In the genomic region with DNA sequence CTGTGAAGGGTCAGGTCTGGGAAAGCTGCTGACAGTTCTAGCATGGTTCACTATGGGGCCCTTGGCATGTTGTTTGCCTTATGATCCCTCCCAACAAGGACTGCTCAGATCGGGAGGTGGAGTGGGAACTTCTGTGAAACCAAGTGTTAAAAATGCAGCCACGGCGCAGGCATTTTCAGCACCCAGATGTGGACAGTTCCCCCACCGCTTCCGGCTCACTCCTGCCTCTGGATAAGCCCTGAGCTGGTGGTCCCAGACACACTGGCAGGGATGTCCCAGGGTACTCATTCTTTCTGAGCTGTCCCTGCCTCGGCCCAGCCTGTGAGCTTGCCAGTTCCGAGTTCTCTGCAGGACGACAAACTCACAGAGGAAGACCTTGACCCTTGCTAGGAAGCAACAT, we compare ENCODE assay signal across 17 mouse cellular contexts. TPM values are rescaled to one million over a fixed set of nuclear protein-coding genes. Genes with fewer than 3 reads are reported as not detected.
DNase-seq lines count a peak whose midpoint lies in the region; ATAC-seq and TF ChIP-seq lines count a peak whose summit lies in the region.
"Had no signal": no experiment of that assay in that cellular context is flagged by ENCODE, and none has a peak within 500 bp of the region (broad histone marks: within the 10 kb centered on the region; RNA-seq: fewer than 3 reads in every experiment).

No protein-coding gene starts in this region.

- H3K36me3 ChIP-seq in hindbrain, embryonic 11.5 days (ENCODE audit: control insufficient read depth, insufficient read depth, low read length) = no peaks in the 10 kb centered on the region
- no peaks in the 10 kb centered on the region for H3K36me3 ChIP-seq in hindbrain, embryonic 16.5 days (ENCODE audit: control insufficient read depth, insufficient read depth, low read length)
- no peaks in the 10 kb centered on the region for H3K36me3 ChIP-seq in thymus, adult 2 months (ENCODE audit: control insufficient read depth, insufficient read depth, low read length)
- no peaks in the 10 kb centered on the region for H3K36me3 ChIP-seq in limb, embryonic 11.5 days (ENCODE audit: control insufficient read depth, insufficient read depth, low read length)
- H3K36me3 ChIP-seq: embryonic facial prominence, embryonic 15.5 days; limb, embryonic 12.5 days; lung, embryonic 15.5 days had no signal

- H3K4me1 ChIP-seq in hindbrain, embryonic 11.5 days (replicated peaks; ENCODE audit: control insufficient read depth, insufficient read depth, low read length) = no peaks in the 10 kb centered on the region
- no peaks in the 10 kb centered on the region; the same call in 1 of the 2 replicates for H3K4me1 ChIP-seq in hindbrain, embryonic 16.5 days (ENCODE audit: control insufficient read depth, insufficient read depth, low read depth, low read length)
- H3K4me1 ChIP-seq in thymus, adult 2 months (replicated peaks; ENCODE audit: control insufficient read depth, insufficient read depth, low read length) = no peaks in the 10 kb centered on the region
- no peaks in the 10 kb centered on the region for H3K4me1 ChIP-seq in limb, embryonic 11.5 days (ENCODE audit: control insufficient read depth, insufficient read depth, low read length)
- H3K4me1 ChIP-seq in cerebellum, adult 2 months (ENCODE audit: control insufficient read depth, insufficient read depth, low read length) = no peaks in the 10 kb centered on the region; the same call in 1 of the 2 replicates
- H3K4me1 ChIP-seq: embryonic facial prominence, embryonic 15.5 days; limb, embryonic 12.5 days; lung, embryonic 15.5 days had no signal

- no peak overlapping the region for H3K27ac ChIP-seq in hindbrain, embryonic 11.5 days (ENCODE audit: low read depth, low read length)
- no peak overlapping the region for H3K27ac ChIP-seq in hindbrain, embryonic 16.5 days (ENCODE audit: low read depth, low read length)
- no peak overlapping the region for H3K27ac ChIP-seq in thymus, adult 2 months (ENCODE audit: control insufficient read depth, insufficient read depth, low read length)
- H3K27ac ChIP-seq in limb, embryonic 11.5 days (replicated peaks; ENCODE audit: low read depth, low read length) = no peak overlapping the region
- no peak overlapping the region for H3K27ac ChIP-seq in cerebellum, adult 2 months (ENCODE audit: insufficient read depth, low read length)
- H3K27ac ChIP-seq: embryonic facial prominence, embryonic 15.5 days; limb, embryonic 12.5 days; lung, embryonic 15.5 days had no signal

- DNase-seq in hindbrain, embryonic 11.5 days (ENCODE audit: low spot score) = peak; percentile 59
- peak; percentile 45 for DNase-seq in thymus, postnatal 4 days
- DNase-seq in thymus, adult 2 months = no peak
- DNase-seq in limb, embryonic 11.5 days (ENCODE audit: low spot score) = peak; percentile 78
- DNase-seq in cerebellum, adult 2 months = no peak
- no peak for DNase-seq in frontal cortex, postnatal 14 days (ENCODE audit: low spot score in 2 of 2)
- DNase-seq: cerebellum, adult 9-10 months; kidney, adult 8-10 months; layer of hippocampus, adult 9-11 months; thymus, postnatal 14 days had no signal

- H3K4me2 ChIP-seq in hindbrain, embryonic 11.5 days (replicated peaks; ENCODE audit: low read depth, low read length) = no peak overlapping the region
- no peak overlapping the region for H3K4me2 ChIP-seq in hindbrain, embryonic 16.5 days (ENCODE audit: low read length)
- no peak overlapping the region for H3K4me2 ChIP-seq in limb, embryonic 11.5 days (ENCODE audit: low read depth, severe bottlenecking)
- H3K4me2 ChIP-seq: embryonic facial prominence, embryonic 15.5 days; limb, embryonic 12.5 days; lung, embryonic 15.5 days had no signal

- H3K9me3 ChIP-seq in hindbrain, embryonic 11.5 days (ENCODE audit: control insufficient read depth, low read length) = no peaks in the 10 kb centered on the region
- no peaks in the 10 kb centered on the region for H3K9me3 ChIP-seq in hindbrain, embryonic 16.5 days (ENCODE audit: control insufficient read depth, low read length)
- no peaks in the 10 kb centered on the region for H3K9me3 ChIP-seq in limb, embryonic 11.5 days (ENCODE audit: control insufficient read depth, low read length)
- H3K9me3 ChIP-seq: embryonic facial prominence, embryonic 15.5 days; limb, embryonic 12.5 days; lung, embryonic 15.5 days had no signal

- no peak for TF ChIP-seq POLR2A in thymus, adult 2 months (IDR thresholded peaks at IDR 0.05; ENCODE audit: control insufficient read depth, extremely low read depth, insufficient read depth, low read length, poor library complexity)
- no peak for TF ChIP-seq POLR2A in cerebellum, adult 2 months (IDR thresholded peaks at IDR 0.05; ENCODE audit: borderline replicate concordance, insufficient read depth, low read length)

- ATAC-seq in hindbrain, embryonic 11.5 days (ENCODE audit: low FRiP score) = no peak
- ATAC-seq in hindbrain, embryonic 16.5 days = no peak
- ATAC-seq in limb, embryonic 11.5 days (ENCODE audit: insufficient number of reproducible peaks, low FRiP score, low TSS enrichment, low read depth) = no peak
- no peak for ATAC-seq in cerebellum, adult (ENCODE audit: insufficient number of reproducible peaks, low FRiP score, low TSS enrichment)
- ATAC-seq: CD4-positive, CD25-positive, alpha-beta regulatory T cell, adult 4 months; midbrain, embryonic 16.5 days had no signal

- no peak overlapping the region for H3K9ac ChIP-seq in hindbrain, embryonic 11.5 days (ENCODE audit: low read depth, low read length)
- no peak overlapping the region for H3K9ac ChIP-seq in hindbrain, embryonic 16.5 days (ENCODE audit: low read depth, low read length)
- no peak overlapping the region for H3K9ac ChIP-seq in limb, embryonic 11.5 days (ENCODE audit: low read length)
- H3K9ac ChIP-seq: embryonic facial prominence, embryonic 15.5 days; limb, embryonic 12.5 days; lung, embryonic 15.5 days had no signal

- whole genome bisulfite sequencing in hindbrain, embryonic 11.5 days = 10% methylated on average over 8 of the region's 8 CpGs
- 9% methylated on average over 8 of the region's 8 CpGs for WGBS in hindbrain, embryonic 16.5 days
- 31% methylated on average over 8 of the region's 8 CpGs for WGBS in thymus, adult 2 months
- 16% methylated on average over 8 of the region's 8 CpGs for WGBS in limb, embryonic 11.5 days
- WGBS in cerebellum, adult 2 months = 43% methylated on average over 8 of the region's 8 CpGs

- H3K4me3 ChIP-seq in hindbrain, embryonic 11.5 days (ENCODE audit: low read depth, low read length) = no peak overlapping the region
- no peak overlapping the region for H3K4me3 ChIP-seq in hindbrain, embryonic 16.5 days (ENCODE audit: low read length)
- no peak overlapping the region for H3K4me3 ChIP-seq in thymus, adult 2 months (ENCODE audit: control insufficient read depth, insufficient read depth, low read length)
- H3K4me3 ChIP-seq in limb, embryonic 11.5 days (ENCODE audit: low read depth, low read length) = no peak overlapping the region
- H3K4me3 ChIP-seq in cerebellum, adult 2 months (replicated peaks; ENCODE audit: insufficient read depth, low read depth, low read length) = no peak overlapping the region
- H3K4me3 ChIP-seq: embryonic facial prominence, embryonic 15.5 days; limb, embryonic 12.5 days; lung, embryonic 15.5 days had no signal

- no peak for TF ChIP-seq CTCF in thymus, adult 2 months (IDR thresholded peaks at IDR 0.05; ENCODE audit: borderline replicate concordance, control insufficient read depth, extremely low read depth, insufficient read depth, low read length, poor library complexity)
- TF ChIP-seq CTCF in cerebellum, adult 2 months (IDR thresholded peaks at IDR 0.05; ENCODE audit: borderline replicate concordance, insufficient read depth, low read depth, low read length) = no peak

- no peaks in the 10 kb centered on the region for H3K27me3 ChIP-seq in hindbrain, embryonic 11.5 days (ENCODE audit: control insufficient read depth, insufficient read depth, low read length)
- no peaks in the 10 kb centered on the region for H3K27me3 ChIP-seq in hindbrain, embryonic 16.5 days (replicated peaks; ENCODE audit: control insufficient read depth, insufficient read depth, low read length)
- no peaks in the 10 kb centered on the region for H3K27me3 ChIP-seq in thymus, adult 2 months (ENCODE audit: control insufficient read depth, insufficient read depth, low read length)
- no peaks in the 10 kb centered on the region for H3K27me3 ChIP-seq in limb, embryonic 11.5 days (ENCODE audit: control insufficient read depth, insufficient read depth, low read length)
- no peaks in the 10 kb centered on the region; the same call in 1 of the 2 replicates for H3K27me3 ChIP-seq in cerebellum, adult 2 months (ENCODE audit: control insufficient read depth, insufficient read depth, low read length)
- H3K27me3 ChIP-seq: lung, embryonic 15.5 days had no signal

RNA-seq across cellular contexts. Expression of a gene that starts 45.0 kb away (rescaled TPM):
- 3.3 and 3.9 TPM in 2 replicates for polyA plus RNA-seq in hindbrain, embryonic 11.5 days (2014; fragmentation: Nextera tagmentation; extraction: Ambion mirVana)
- 2.7 and 3.0 TPM in 2 replicates for polyA plus RNA-seq in hindbrain, embryonic 16.5 days (2015; fragmentation: Nextera tagmentation; extraction: Ambion mirVana)
- 21.2 and 22.6 TPM in 2 replicates for polyA plus RNA-seq in thymus, adult 2 months (2012; rRNA removed)
- 1.5 and 1.9 TPM in 2 replicates for polyA plus RNA-seq in limb, embryonic 11.5 days (2014; fragmentation: Nextera tagmentation; extraction: Ambion mirVana)
- polyA plus RNA-seq in cerebellum, adult 2 months (2012; rRNA removed) = 18.6 and 25.3 TPM in 2 replicates

Comparison
In these comparisons a context has a peak if more than half of its experiments do, and no peak if none do; other contexts are left out.
1. DNase-seq: peak in hindbrain, embryonic 11.5 days (single experiment), thymus, postnatal 4 days (single experiment) and limb, embryonic 11.5 days (single experiment); none in thymus, adult 2 months (single experiment), cerebellum, adult 2 months (0 of 2) and frontal cortex, postnatal 14 days (0 of 2).